Mouse (Mus musculus) liver, adult (tissue): ENCODE data around the gene Smarcal1.

Experiments
- GATA4 ChIP-seq: IDR thresholded peaks from 2 replicates; pipeline ENCODE4 v1.6.1; 2014; ENCODE audit warnings: mild to moderate bottlenecking, low read length; ENCODE audit not compliant: insufficient replicate concordance

The Smarcal1 gene

DNA sequence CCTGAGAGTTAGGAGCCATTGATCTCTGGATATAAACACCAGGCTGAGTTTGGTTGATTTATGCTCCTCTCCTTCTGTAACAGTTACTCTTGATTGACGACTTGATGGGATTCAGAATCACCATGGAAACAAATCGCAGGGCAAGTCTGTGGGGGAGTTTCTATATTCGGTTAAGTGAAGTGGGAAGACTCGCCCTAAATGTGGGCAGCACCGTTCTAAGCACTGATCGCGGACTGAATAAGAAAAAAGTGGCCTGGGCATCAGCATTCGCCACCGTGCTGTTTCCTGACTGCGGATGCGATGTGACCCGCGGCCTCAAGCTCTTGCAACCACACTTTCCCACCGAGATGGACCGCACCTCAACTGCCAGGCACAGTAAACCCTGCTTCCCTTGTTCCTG, 4.7 kb upstream of the Smarcal1 start:
- no peak for TF ChIP-seq GATA4

DNA sequence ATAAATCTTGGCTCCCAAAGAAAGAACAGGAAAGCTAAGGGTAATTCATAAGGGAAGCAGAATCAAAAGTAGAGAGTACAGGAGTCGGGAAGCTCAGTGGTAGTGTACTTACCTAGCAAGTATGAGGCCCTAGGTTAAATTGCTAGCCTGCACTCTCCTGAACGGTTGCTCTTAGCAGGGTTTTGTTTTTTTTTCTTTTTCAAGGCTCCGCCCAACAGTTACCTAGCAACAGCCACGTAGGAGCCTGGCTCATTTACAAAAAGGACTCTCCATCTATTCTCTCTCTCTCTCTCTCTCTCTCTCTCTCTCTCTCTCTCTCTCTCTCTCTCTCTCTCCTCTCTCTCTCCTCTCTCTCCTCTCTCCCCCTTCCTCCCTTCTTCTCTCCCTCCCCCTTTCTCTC, 4.2 kb upstream of the Smarcal1 start:
- TF ChIP-seq GATA4 = no peak

DNA sequence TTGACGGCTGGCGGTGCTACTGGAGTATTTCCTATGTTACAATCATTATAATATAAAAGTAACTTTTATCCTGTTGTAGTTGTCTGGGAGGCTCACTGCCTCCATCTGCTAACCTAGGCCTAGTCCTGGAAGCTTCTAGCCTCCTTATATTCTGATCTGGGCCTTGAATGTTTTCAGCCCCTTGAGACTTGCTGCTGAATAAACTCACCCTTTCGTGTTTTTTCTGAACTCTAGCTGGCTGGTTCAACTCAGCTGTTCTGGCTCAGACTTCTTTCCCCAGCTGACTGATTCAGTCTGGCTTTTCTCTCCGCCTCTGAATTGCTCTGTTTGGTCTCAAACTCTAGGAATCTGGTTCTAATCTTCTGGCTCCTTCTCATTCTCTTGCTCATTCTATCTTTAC, 855 bp downstream of the Smarcal1 start:
- TF ChIP-seq GATA4 = no peak

DNA sequence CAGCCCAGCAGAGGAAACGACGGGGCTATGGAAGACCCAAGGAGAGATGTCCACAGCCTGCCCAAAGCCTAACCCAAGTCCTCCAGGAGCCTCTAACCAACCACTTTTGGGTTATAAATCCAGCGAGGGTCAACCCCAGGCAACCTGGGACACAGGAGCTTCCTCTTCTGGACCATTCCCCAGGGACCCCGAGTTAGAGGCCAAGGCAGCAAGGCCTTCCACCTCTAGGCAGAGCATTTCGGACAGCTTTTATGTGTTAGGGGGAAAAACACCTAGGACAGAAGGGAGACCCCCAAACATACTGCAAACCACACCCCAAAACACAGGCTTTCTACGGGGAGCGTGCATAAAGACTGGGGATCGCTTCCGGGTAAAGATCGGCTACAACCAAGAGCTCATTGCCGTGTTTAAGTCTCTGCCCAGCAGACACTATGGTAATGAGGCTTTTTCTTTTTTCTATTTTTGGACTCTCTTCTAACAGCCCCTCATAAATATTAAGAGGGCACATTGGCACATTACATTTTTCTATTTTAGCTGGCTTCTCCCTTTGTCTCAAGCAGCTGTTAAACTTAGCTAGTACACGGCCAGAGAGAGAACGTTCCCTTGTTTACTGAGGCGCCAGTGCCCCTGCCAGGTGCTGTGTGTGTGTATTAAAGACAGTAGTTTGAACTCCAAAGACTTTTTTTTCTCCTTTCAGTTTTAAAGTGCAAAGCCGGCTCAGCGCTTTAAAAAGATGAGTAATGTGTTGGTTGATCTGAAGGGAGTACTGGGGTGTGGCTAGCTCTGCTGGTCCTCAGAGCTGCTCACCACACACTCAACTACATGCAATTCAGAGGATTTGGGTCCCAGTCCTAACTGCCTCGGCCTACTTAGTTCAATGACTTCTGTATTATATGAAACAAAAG, 3.2 kb downstream of the Smarcal1 start:
- no peak for TF ChIP-seq GATA4

DNA sequence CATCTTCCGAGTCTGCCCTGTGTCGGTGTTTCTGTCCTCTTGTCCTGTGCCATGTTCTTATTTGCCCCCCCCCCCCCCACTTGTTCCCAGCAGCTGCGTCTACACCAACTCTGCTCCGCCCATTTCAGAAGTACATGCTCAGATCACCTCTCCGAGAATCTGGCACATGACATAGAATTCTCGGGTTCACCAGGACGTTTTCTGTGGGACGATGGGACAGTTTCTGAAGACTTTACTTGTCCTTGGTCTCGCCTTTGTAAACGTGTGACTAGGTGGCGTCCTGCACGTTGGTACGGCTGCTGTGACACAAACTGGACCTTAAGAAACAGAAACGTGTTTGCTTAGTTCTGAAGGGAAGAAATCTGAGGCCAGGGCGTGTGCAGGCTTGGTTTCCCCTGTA, 4.5 kb downstream of the Smarcal1 start:
- TF ChIP-seq GATA4 = no peak

DNA sequence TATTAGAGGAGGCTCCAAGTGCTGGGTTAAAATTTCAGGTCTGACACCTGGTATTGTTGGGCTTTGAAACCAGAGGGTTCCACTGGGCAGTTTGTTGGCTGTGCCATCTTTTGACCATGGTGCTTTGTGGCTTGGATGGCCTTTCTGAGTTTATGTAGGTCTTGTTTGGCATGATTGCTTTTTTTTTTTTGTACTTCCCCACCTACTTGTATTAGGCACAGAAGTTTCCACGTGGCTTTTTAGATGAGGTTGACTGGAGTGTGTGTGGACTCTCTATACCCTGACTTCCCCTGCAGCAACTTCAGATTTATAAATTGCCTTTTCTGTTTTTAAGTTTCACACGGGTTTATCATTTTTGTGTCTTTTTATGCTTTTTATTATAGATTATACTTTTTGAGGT, 5.7 kb downstream of the Smarcal1 start:
- no peak for TF ChIP-seq GATA4

DNA sequence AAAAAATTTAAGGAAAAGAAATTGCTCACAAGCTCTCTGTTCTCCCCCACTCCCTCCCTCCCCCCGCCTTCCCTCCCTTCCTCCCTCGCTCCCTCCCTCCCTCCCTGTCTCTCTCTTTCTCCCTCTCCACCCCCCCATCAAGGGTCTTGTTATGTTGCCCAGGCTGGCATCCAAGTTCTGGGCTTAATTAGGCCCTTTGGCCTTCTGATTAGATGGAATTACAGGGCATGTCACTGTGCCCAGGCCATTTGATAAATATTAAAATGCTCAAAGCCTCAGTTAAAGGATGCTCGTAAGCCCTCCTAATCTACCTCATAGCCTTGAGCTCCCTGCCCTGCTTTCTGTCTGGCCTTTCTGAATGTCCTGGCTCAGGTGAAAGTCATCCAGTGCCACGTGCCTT, 7.6 kb downstream of the Smarcal1 start:
- TF ChIP-seq GATA4 = no peak

DNA sequence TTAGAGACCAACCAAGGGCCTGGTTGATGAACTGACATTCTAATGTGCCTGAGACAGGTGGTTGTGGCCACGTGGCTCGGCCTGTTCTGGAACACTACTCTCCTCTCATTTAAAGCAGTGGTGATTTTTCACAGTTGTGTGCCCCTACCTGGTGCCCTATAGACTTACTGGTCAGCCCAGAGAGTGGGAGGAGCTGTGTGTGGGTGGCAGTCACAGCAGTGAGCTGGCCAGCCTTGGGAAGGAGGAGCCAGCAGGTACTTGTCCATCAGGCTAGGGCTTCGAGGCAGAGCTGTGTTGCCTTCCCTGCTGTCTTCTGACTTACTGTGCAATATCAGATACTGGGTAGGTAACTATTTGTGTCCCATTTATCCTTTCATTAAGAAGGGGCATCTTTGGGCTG, 9.3 kb downstream of the Smarcal1 start:
- TF ChIP-seq GATA4 = no peak

DNA sequence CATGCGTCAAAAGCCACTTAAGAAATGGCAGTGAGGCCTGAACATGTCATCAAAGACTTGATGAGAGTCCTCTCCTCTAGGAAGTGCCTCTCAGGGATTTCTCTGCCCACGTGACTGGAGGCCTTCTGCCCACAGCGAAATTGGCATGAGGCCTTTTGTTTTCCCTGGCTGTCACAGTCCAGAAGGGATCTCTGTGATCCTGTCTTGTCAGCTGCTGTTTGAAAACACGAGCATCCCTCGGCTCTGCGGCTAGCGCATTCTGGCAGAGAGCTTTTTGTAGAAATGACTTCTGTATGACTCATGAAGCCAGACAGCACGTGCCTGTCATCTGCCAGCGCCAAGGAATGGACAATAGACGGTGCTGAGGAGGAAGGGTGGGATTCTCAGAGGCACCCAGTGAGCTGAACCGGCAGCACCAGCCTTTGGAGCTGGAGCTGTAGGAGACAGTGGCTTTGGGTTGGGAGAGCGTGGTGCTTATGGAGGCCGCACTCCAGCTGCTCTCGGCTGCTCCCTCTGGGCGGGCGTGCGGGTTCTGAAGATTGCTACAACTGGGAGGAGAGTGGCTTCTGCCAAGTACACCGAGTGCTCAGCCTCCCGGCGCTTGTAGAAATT, 10.4 kb downstream of the Smarcal1 start:
- no peak for TF ChIP-seq GATA4

DNA sequence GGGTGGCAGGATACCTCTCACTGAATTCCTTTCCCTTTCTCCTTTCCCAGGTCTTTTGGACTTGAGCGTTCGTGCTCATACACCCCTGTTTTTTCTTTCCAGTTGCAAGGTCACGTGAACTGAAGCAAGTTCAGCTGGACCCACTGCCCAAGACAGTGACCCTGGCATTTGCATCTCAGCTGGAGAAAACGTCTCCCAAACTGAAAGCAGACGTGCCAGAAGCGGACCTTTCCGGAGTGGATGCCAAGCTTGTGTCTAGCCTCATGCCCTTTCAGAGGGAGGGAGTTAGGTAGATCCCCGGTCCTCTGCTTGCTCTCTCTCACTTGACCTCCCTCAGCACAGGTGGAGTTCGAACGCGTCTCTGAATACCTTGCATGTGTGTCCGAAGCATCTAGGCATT, 12.6 kb downstream of the Smarcal1 start:
- TF ChIP-seq GATA4 = no peak

DNA sequence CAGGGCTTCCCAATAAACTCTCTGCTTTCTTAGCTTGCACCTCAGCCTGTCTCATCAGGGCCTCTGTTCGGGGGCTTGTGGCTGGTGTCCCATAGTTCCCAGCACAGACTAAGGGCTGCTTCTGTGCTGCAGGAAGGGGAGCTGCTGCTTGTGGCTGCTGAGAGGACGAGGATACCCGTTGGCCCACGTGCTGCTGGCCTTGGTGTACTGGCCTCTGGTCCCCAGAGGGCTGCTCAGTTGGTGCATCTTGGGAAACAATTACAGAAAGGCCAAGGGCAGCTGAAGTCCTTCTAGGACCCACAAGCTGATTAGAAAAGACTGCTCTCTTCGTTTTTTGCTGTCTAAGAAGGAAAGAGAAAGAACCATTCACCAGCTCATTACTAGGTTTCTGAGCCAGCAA, 13.2 kb downstream of the Smarcal1 start:
- no peak for TF ChIP-seq GATA4

DNA sequence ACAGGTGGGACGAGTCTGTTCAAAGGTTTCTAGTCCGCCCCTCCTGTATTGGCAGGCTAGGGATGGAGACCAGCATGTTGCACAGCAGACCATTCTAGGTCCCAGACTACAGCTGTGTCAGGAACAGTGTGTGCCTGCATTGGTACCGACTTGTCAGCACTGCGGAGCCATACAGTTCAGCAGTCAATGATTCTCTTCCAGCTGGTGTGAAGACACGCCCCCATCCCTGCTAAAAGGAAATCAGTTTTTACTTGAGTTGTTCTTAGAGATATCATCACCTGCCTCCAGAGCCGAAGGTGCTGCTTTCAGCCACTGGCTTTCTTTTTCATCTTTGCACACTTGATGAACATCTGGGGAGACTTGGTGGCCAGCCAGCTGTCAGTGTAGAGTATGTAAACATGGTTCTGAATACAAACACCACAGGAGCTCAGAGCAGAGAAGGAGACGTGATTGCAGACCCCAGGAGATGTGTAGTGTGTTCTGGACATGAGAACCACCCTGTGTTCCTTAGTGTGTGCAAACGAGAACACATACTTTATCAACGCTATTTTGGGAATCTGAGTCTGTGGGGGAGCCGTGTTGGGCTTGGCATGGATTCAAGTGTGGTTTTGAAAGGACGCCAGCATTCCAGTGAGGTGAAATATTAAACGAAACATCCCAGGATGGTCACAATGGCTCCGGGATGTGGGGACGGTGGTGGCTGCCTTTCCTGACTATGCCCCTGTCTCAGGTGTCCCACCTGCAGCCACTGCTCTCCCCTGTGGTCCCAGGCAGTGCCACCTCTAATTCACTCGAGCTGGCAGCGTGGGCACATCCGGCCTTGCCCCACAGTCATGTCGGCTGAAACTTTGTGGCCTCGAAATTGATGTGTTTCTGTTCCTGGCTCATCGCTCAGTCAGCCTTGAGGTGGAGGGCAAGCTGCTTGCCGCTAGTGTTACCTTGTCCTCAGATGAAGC, 16.4 kb downstream of the Smarcal1 start:
- no peak for TF ChIP-seq GATA4

DNA sequence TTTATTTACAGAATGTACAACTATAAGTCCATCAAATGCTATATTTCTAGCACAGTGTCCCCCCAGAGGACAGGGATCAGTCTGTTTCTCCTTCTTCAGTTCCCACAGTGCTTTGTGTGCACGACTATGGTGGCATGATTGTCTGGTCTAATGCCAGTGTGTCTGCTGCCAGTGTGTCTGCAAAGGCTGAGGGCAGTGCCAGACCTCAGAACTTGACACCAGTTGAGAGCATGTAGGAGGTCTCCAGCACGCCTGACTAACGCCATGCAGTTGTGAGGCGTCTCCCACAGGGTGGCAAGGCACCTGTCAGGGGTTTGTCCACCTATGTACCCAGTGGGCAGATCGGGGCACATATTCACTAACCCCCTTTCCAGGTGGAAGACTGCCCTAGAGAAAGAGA, 17.7 kb downstream of the Smarcal1 start:
- no peak for TF ChIP-seq GATA4

DNA sequence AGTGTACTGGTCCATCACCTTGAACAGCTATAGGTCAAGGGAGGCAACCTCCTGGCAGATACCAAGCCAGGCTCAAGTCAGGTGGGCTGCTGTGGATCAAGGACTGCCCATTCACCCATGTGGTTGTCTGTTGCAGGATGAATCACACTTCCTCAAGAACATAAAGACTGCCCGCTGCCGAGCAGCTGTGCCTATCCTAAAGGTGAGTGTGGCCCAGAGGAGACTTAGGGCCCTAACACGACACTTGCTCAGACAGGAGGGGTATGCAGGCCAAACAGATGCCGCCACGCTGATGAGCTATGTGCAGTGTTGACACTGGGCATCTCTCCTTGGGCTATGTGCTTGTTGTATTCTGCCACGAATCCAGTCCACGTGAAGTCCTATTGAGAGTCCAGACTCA, 18.2 kb downstream of the Smarcal1 start:
- no peak for TF ChIP-seq GATA4

DNA sequence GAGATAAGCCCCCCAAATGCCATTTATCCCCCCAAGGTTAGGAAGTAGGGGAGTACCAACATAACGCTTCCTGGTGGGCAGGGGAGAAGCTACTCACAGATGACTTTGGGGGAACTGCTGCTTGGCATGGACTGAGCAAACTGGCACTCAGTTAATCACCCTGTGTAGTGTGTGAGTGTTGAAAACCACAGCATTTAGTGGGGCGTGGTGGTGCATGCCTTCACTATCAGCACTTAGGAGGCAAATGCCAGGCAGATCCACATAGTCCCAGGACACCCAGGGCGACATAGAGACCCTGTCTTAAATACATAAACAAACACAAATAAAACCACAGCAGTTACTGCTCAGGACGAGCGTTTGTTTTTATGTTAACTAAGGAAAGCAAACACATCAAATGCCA, 19.1 kb downstream of the Smarcal1 start:
- no peak for TF ChIP-seq GATA4
